Comparison of ENCODE assay signal across 9 mouse cellular contexts in the genomic region with DNA sequence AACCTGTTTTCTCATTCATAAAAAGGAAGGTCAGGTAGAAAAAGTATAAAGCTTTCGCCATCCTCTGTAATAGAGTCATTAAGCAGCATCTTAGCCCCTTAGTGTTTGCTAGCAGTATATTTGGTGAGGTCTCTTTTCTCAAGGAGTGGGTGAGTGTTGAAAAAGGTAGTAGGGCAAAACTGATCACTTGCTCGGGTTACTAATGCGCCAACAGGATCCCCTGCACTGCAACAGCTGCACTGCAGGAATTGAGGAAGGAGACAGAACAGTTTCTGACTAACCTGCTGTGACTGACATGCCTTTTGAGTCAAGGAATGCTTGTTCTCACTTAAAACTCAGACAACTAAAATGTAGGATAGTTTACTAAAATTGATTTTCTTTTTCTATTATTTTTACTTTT. TPM values are rescaled to one million over a fixed set of nuclear protein-coding genes. Genes with fewer than 3 reads are reported as not detected.
DNase-seq lines count a peak whose midpoint lies in the region; ATAC-seq and TF ChIP-seq lines count a peak whose summit lies in the region.
"Had no signal": no experiment of that assay in that cellular context is flagged by ENCODE, and none has a peak within 500 bp of the region (broad histone marks: within the 10 kb centered on the region; RNA-seq: fewer than 3 reads in every experiment).

No protein-coding gene starts in this region.

- TF ChIP-seq POLR2A in ES-Bruce4 (IDR thresholded peaks at IDR 0.05; ENCODE audit: insufficient read depth, low read length) = no peak

- DNase-seq in heart, adult 8-10 months (ENCODE audit: low spot score) = no peak
- DNase-seq in midbrain, embryonic 11.5 days (ENCODE audit: low spot score, missing footprints) = no peak
- no peak for DNase-seq in adrenal gland, postnatal 14 days
- DNase-seq in left cerebral cortex, postnatal 10 days (ENCODE audit: extremely low spot score in 1 of 2, low spot score in 2 of 2) = no peak

- peak overlapping the region; percentile 100 for H3K9ac ChIP-seq in heart, embryonic 13.5 days
- peak overlapping the region; percentile 100 for H3K9ac ChIP-seq in ES-Bruce4 (ENCODE audit: low read depth, poor library complexity, severe bottlenecking)
- peak overlapping the region; percentile 100 for H3K9ac ChIP-seq in hindbrain, embryonic 12.5 days
- H3K9ac ChIP-seq in midbrain, embryonic 11.5 days (ENCODE audit: low read length) = peak overlapping the region; percentile 100

- no peak for TF ChIP-seq EP300 in ES-Bruce4 (IDR thresholded peaks at IDR 0.05; ENCODE audit: insufficient read depth, low read depth, low read length)

- H3K9me3 ChIP-seq in heart, embryonic 13.5 days = no peaks in the 10 kb centered on the region
- no peaks in the 10 kb centered on the region for H3K9me3 ChIP-seq in ES-Bruce4 (replicated peaks; ENCODE audit: control insufficient read depth, insufficient read depth, low read length, poor library complexity, severe bottlenecking)
- no peaks in the 10 kb centered on the region for H3K9me3 ChIP-seq in hindbrain, embryonic 12.5 days (replicated peaks)
- no peaks in the 10 kb centered on the region for H3K9me3 ChIP-seq in midbrain, embryonic 11.5 days (ENCODE audit: control insufficient read depth, low read length)

- WGBS in heart, embryonic 13.5 days = 41% methylated on average over 3 of the region's 3 CpGs
- 41% methylated on average over 3 of the region's 3 CpGs for WGBS in hindbrain, embryonic 12.5 days
- WGBS in midbrain, embryonic 11.5 days = 43% methylated on average over 3 of the region's 3 CpGs

- H3K27me3 ChIP-seq in heart, embryonic 13.5 days (replicated peaks) = no peaks in the 10 kb centered on the region
- no peaks in the 10 kb centered on the region for H3K27me3 ChIP-seq in ES-Bruce4 (ENCODE audit: control insufficient read depth, insufficient read depth, low read length, poor library complexity, severe bottlenecking)
- H3K27me3 ChIP-seq in hindbrain, embryonic 12.5 days = no peaks in the 10 kb centered on the region
- no peaks in the 10 kb centered on the region for H3K27me3 ChIP-seq in midbrain, embryonic 11.5 days (ENCODE audit: control insufficient read depth, insufficient read depth, low read length)

- H3K36me3 ChIP-seq in heart, embryonic 13.5 days = no peaks in the 10 kb centered on the region
- no peaks in the 10 kb centered on the region for H3K36me3 ChIP-seq in ES-Bruce4 (ENCODE audit: control insufficient read depth, insufficient read depth, low read length, poor library complexity, severe bottlenecking)
- no peaks in the 10 kb centered on the region for H3K36me3 ChIP-seq in hindbrain, embryonic 12.5 days
- no peaks in the 10 kb centered on the region for H3K36me3 ChIP-seq in midbrain, embryonic 11.5 days (ENCODE audit: control insufficient read depth, insufficient read depth, low read length)

- no peak for TF ChIP-seq CTCF in ES-Bruce4 (IDR thresholded peaks at IDR 0.05; ENCODE audit: low read depth, low read length)

- no peak overlapping the region for H3K27ac ChIP-seq in heart, embryonic 13.5 days (replicated peaks)
- H3K27ac ChIP-seq in ES-Bruce4 (ENCODE audit: insufficient read depth, low read length) = no peak overlapping the region
- no peak overlapping the region for H3K27ac ChIP-seq in hindbrain, embryonic 12.5 days
- no peak overlapping the region for H3K27ac ChIP-seq in midbrain, embryonic 11.5 days (ENCODE audit: low read depth, low read length)

- H3K4me1 ChIP-seq in heart, embryonic 13.5 days = peaks cover 59% of the 10 kb centered on the region
- H3K4me1 ChIP-seq in ES-Bruce4 (ENCODE audit: control insufficient read depth, insufficient read depth, low read length) = peaks cover 4% of the 10 kb centered on the region
- H3K4me1 ChIP-seq in hindbrain, embryonic 12.5 days = peaks cover 30% of the 10 kb centered on the region
- peaks cover 23% of the 10 kb centered on the region for H3K4me1 ChIP-seq in midbrain, embryonic 11.5 days (ENCODE audit: control insufficient read depth, insufficient read depth, low read length)

- intact Hi-C loops in left cerebral cortex, postnatal 10 days (cut with DNase I) = no loop called here

- peak overlapping the region; percentile 100 for H3K4me3 ChIP-seq in heart, embryonic 13.5 days
- H3K4me3 ChIP-seq in ES-Bruce4 (ENCODE audit: low read depth, low read length) = no peak overlapping the region
- peak overlapping the region; percentile 97 for H3K4me3 ChIP-seq in hindbrain, embryonic 12.5 days
- peak overlapping the region; percentile 99 for H3K4me3 ChIP-seq in midbrain, embryonic 11.5 days (ENCODE audit: low read depth, low read length)

- ATAC-seq in heart, embryonic 13.5 days (ENCODE audit: extremely low read depth, insufficient number of reproducible peaks, low FRiP score, low TSS enrichment) = no peak
- no peak for ATAC-seq in hindbrain, embryonic 12.5 days (ENCODE audit: low FRiP score)
- no peak for ATAC-seq in midbrain, embryonic 11.5 days (ENCODE audit: low FRiP score)
- no peak for ATAC-seq in erythroid progenitor cell, adult 5-6 weeks (replicated peaks; ENCODE audit: low FRiP score, poor library complexity, severe bottlenecking)

- peak overlapping the region; percentile 98 for H3K4me2 ChIP-seq in heart, embryonic 13.5 days
- peak overlapping the region; percentile 95 for H3K4me2 ChIP-seq in hindbrain, embryonic 12.5 days (replicated peaks)
- H3K4me2 ChIP-seq in midbrain, embryonic 11.5 days = peak overlapping the region; percentile 76

RNA-seq across cellular contexts. Expression of gene Srsf4, which starts 1.8 kb away (rescaled TPM):
- 68.5 and 72.0 TPM in 2 replicates for polyA plus RNA-seq in heart, embryonic 13.5 days (2015; fragmentation: Nextera tagmentation; extraction: Ambion mirVana)
- 10 to 100 TPM; 28.6 to 34.4 (median 32.5) TPM for total RNA-seq in heart, adult 8-10 months (2022)
- polyA plus RNA-seq in ES-Bruce4 (2011; ENCODE audit: insufficient read depth, insufficient read length, low read depth, missing spikeins) = 71.4 and 74.5 TPM in 2 replicates
- polyA plus RNA-seq in hindbrain, embryonic 12.5 days (2016; fragmentation: Nextera tagmentation; extraction: Ambion mirVana) = 139 and 147 TPM in 2 replicates
- polyA plus RNA-seq in midbrain, embryonic 11.5 days (2014; fragmentation: Nextera tagmentation; extraction: Ambion mirVana) = 144 and 157 TPM in 2 replicates
- total RNA-seq in erythroid progenitor cell, adult 5-6 weeks (2015; ENCODE audit: low replicate concordance) = 85.9 and 87.9 TPM in 2 replicates
- 145 and 167 TPM in 2 replicates for total RNA-seq in erythroid progenitor cell, adult 5-6 weeks (2017; ENCODE audit: low replicate concordance)
- 69.2 and 73.4 TPM in 2 replicates for total RNA-seq in adrenal gland, postnatal 14 days (2021)
- total RNA-seq in left cerebral cortex, postnatal 10 days (2021) = 10 to 100 TPM; 73.4 to 74.0 TPM

RNA-seq across cellular contexts. Expression of gene Mecr, which starts 32.0 kb away (rescaled TPM):
- 39.2 and 42.0 TPM in 2 replicates for polyA plus RNA-seq in heart, embryonic 13.5 days (2015; fragmentation: Nextera tagmentation; extraction: Ambion mirVana)
- total RNA-seq in heart, adult 8-10 months (2022) = 10 to 100 TPM; 24.4 to 27.9 (median 25.5) TPM
- polyA plus RNA-seq in ES-Bruce4 (2011; ENCODE audit: insufficient read depth, insufficient read length, low read depth, missing spikeins) = 15.6 and 17.9 TPM in 2 replicates
- polyA plus RNA-seq in hindbrain, embryonic 12.5 days (2016; fragmentation: Nextera tagmentation; extraction: Ambion mirVana) = 40.1 and 44.6 TPM in 2 replicates
- polyA plus RNA-seq in midbrain, embryonic 11.5 days (2014; fragmentation: Nextera tagmentation; extraction: Ambion mirVana) = 39.8 and 40.3 TPM in 2 replicates
- 12.6 and 14.3 TPM in 2 replicates for total RNA-seq in erythroid progenitor cell, adult 5-6 weeks (2015; ENCODE audit: low replicate concordance)
- total RNA-seq in erythroid progenitor cell, adult 5-6 weeks (2017; ENCODE audit: low replicate concordance) = 0.90 and 9.2 TPM in 2 replicates
- 130 and 140 TPM in 2 replicates for total RNA-seq in adrenal gland, postnatal 14 days (2021)
- 10 to 100 TPM; 37.2 to 37.9 TPM for total RNA-seq in left cerebral cortex, postnatal 10 days (2021)

RNA-seq across cellular contexts. Expression of gene Ptpru, which starts 37.2 kb away (rescaled TPM):
- polyA plus RNA-seq in heart, embryonic 13.5 days (2015; fragmentation: Nextera tagmentation; extraction: Ambion mirVana) = 1.7 and 2.2 TPM in 2 replicates
- 1 to 10 TPM; 4.5 to 9.7 (median 5.7) TPM for total RNA-seq in heart, adult 8-10 months (2022)
- 12.1 and 12.8 TPM in 2 replicates for polyA plus RNA-seq in ES-Bruce4 (2011; ENCODE audit: insufficient read depth, insufficient read length, low read depth, missing spikeins)
- polyA plus RNA-seq in hindbrain, embryonic 12.5 days (2016; fragmentation: Nextera tagmentation; extraction: Ambion mirVana) = 22.7 and 30.2 TPM in 2 replicates
- polyA plus RNA-seq in midbrain, embryonic 11.5 days (2014; fragmentation: Nextera tagmentation; extraction: Ambion mirVana) = 9.6 and 11.4 TPM in 2 replicates
- 11.2 TPM in 1 of 2 replicates, not detected in the other for total RNA-seq in erythroid progenitor cell, adult 5-6 weeks (2015; ENCODE audit: low replicate concordance)
- total RNA-seq in erythroid progenitor cell, adult 5-6 weeks (2017; ENCODE audit: low replicate concordance) = 0.38 TPM in 1 of 2 replicates, not detected in the other
- 32.4 and 34.6 TPM in 2 replicates for total RNA-seq in adrenal gland, postnatal 14 days (2021)
- total RNA-seq in left cerebral cortex, postnatal 10 days (2021) = 10 to 100 TPM; 81.6 to 89.3 TPM

RNA-seq across cellular contexts. Expression of gene Tmem200b, which starts 46.3 kb away (rescaled TPM):
- polyA plus RNA-seq in heart, embryonic 13.5 days (2015; fragmentation: Nextera tagmentation; extraction: Ambion mirVana) = 1.5 and 1.9 TPM in 2 replicates
- 1 to 10 TPM; 4.3 to 6.5 (median 5.1) TPM for total RNA-seq in heart, adult 8-10 months (2022)
- polyA plus RNA-seq in ES-Bruce4 (2011; ENCODE audit: insufficient read depth, insufficient read length, low read depth, missing spikeins) = not detected in 2 replicates
- polyA plus RNA-seq in hindbrain, embryonic 12.5 days (2016; fragmentation: Nextera tagmentation; extraction: Ambion mirVana) = 0.92 and 1.3 TPM in 2 replicates
- 0.79 and 0.84 TPM in 2 replicates for polyA plus RNA-seq in midbrain, embryonic 11.5 days (2014; fragmentation: Nextera tagmentation; extraction: Ambion mirVana)
- total RNA-seq in erythroid progenitor cell, adult 5-6 weeks (2015; ENCODE audit: low replicate concordance) = not detected in 2 replicates
- total RNA-seq in erythroid progenitor cell, adult 5-6 weeks (2017; ENCODE audit: low replicate concordance) = not detected in 2 replicates
- total RNA-seq in adrenal gland, postnatal 14 days (2021) = 8.7 TPM in 2 replicates
- 1 to 10 TPM; 3.1 to 3.9 TPM for total RNA-seq in left cerebral cortex, postnatal 10 days (2021)
- total RNA-seq: megakaryocyte progenitor cell, adult 5-6 weeks had no signal
